Mouse (Mus musculus) testis, adult 2 months (tissue): ENCODE data around the gene Prex1. TPM values are rescaled to one million over a fixed set of nuclear protein-coding genes. Genes with fewer than 3 reads are reported as not detected.
"Not testable (repeated sequence)": the region's sequence is repeated elsewhere in the genome, so short reads cannot be mapped to it uniquely, and the experiment has no call there.

Source experiments
- H3K27ac ChIP-seq: fragments of 200-500 bp; 2 replicates; pipeline ENCODE4 v1.5.1; 2012; ENCODE audit warnings: low read depth, low read length; ENCODE audit not compliant: control insufficient read depth, insufficient read depth
- H3K27me3 ChIP-seq: fragments of 200-500 bp; 2 replicates; pipeline ENCODE4 v1.6.1; 2012; ENCODE audit warnings: mild to moderate bottlenecking, low read length, moderate library complexity; ENCODE audit not compliant: control insufficient read depth, insufficient read depth
- H3K36me3 ChIP-seq: fragments of 200-500 bp; 2 replicates; pipeline ENCODE4 v1.6.1; 2012; ENCODE audit warnings: mild to moderate bottlenecking, low read length; ENCODE audit not compliant: control insufficient read depth, insufficient read depth
- H3K4me1 ChIP-seq: fragments of 200-500 bp; 2 replicates; pipeline ENCODE4 v1.6.1; 2012; ENCODE audit warnings: low read length; ENCODE audit not compliant: control insufficient read depth, insufficient read depth
- H3K4me3 ChIP-seq: fragments of 200-500 bp; 2 replicates; pipeline ENCODE4 v1.5.1; 2012; ENCODE audit warnings: low read depth, mild to moderate bottlenecking, low read length, moderate library complexity, mixed read lengths; ENCODE audit not compliant: control insufficient read depth
- CTCF ChIP-seq: fragments of 200-500 bp; IDR thresholded peaks from 2 replicates; pipeline ENCODE4 v1.5.1; 2012; ENCODE audit warnings: low read depth, mild to moderate bottlenecking, inconsistent platforms, low read length, moderate library complexity; ENCODE audit not compliant: control insufficient read depth, insufficient read depth, insufficient replicate concordance
- POLR2A ChIP-seq: fragments of 200-500 bp; IDR thresholded peaks from 2 replicates; pipeline ENCODE4 v1.6.1; 2012; ENCODE audit warnings: low read depth, mild to moderate bottlenecking, inconsistent platforms, low read length, moderate library complexity; ENCODE audit not compliant: control insufficient read depth
- polyA plus RNA-seq: library from polyadenylated mRNA; depleted of rRNA; stranded (reverse); fragments of >200 nt; gene quantifications from 2 replicates; pipeline ENCODE4 v1.2.3, GENCODE M21; 2012; rRNA removed

Gene Prex1
- polyA plus RNA-seq, 1 experiment = 13.6 TPM

DNA sequence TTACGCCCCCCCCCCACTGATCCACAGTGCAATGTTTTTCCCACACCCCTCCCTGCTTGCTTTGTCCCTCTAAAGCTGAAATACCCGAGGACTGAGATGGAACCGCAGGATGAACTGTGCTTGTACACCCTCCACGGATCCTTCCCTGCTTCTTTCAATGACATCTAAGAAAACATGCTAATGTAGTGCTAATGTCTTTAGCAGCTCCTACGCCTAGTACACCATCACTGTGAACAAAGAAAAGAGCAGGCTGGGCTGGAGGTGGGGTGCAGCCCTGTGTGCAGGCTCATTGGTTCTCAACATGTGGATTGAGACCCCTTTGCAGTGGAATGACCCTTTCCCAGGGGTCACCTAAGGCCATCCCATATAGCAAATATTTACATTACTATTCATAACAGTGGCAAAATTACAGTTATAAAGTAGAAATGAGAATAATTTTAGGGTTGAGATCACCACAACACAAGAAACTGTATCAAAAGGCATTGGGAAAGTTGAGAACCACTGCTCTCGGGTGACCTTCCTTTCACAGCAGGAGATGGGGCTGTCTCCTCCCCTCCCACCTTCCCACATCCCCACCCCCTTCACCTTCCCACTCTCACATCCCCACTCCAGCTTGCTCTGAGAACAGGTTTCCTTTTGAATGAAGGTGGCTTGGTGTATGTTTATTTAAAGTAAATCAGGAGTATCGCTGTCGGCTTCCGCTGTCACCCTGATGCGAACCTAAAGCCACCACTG is 190.3 kb downstream of the Prex1 start:
- TF ChIP-seq CTCF (no peak), POLR2A (no peak)
- Histone ChIP-seq H3K36me3 (no peaks in the 10 kb centered on the region), H3K27ac (no peak overlapping the region), H3K4me1 (no peaks in the 10 kb centered on the region; the same call in 1 of the 2 replicates), H3K4me3 (no peak overlapping the region), H3K27me3 (no peaks in the 10 kb centered on the region)

GRCm38 (mm10) chr2:166522612-166523120 is 191.0 kb downstream of the Prex1 start:
- no peak overlapping the region for H3K27ac ChIP-seq
- H3K36me3 ChIP-seq = no peaks in the 10 kb centered on the region
- no peaks in the 10 kb centered on the region; the same call in 1 of the 2 replicates for H3K4me1 ChIP-seq
- no peak for TF ChIP-seq POLR2A
- H3K4me3 ChIP-seq = no peak overlapping the region
- H3K27me3 ChIP-seq = no peaks in the 10 kb centered on the region

DNA sequence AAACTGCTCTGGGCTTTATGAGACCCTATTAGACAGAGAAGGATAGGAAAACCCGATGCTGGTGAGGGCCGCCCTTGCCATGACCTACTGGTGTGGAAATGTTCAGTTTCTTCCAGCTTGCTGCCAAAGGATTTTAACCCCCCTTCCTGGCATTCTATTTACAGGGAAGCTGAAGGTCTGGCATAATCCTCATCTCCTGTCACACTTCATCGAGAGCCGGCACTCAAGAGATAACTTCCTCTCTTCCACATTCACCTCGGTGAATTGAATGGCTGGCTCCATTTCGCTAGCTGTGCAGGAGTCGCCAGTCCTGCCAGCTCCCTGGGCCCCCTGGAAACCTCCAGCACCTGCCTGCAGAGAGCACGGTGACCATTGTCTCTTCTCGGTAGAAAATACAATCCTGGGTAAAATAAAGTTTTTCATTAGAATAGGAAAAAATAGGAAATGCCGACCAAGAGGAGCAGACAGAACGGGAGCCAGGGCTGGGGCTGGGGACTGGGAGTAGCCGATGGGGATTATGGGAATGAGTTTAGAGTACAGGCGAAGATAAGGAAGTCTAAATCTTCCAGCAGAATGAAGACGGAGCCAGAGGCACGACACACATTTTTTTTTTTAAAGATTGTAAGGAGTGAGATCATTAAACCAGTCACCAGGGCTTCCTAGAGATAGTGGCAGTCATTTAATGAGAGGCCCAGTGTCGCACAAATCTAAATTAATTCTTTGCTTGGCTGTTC is 191.6 kb downstream of the Prex1 start:
- no peak for TF ChIP-seq POLR2A
- no peak for TF ChIP-seq CTCF
- H3K4me3 ChIP-seq = no peak overlapping the region
- H3K36me3 ChIP-seq = no peaks in the 10 kb centered on the region
- H3K4me1 ChIP-seq = no peaks in the 10 kb centered on the region; the same call in 1 of the 2 replicates
- H3K27ac ChIP-seq = no peak overlapping the region
- no peaks in the 10 kb centered on the region for H3K27me3 ChIP-seq

- no peaks in the 10 kb centered on the region; the same call in 1 of the 2 replicates for H3K4me1 ChIP-seq
- TF ChIP-seq POLR2A (no peak), CTCF (no peak)
- no peaks in the 10 kb centered on the region for H3K27me3 ChIP-seq
- no peak overlapping the region for H3K27ac ChIP-seq
- no peak overlapping the region for H3K4me3 ChIP-seq
- H3K36me3 ChIP-seq = no peaks in the 10 kb centered on the region
These were observed 192.2 kb downstream of the Prex1 start for GRCm38 (mm10) chr2:166521461-166521860.

GRCm38 (mm10) chr2:166520536-166520935 is 193.1 kb downstream of the Prex1 start:
- no peak overlapping the region for H3K4me3 ChIP-seq
- no peaks in the 10 kb centered on the region for H3K27me3 ChIP-seq
- H3K27ac ChIP-seq = no peak overlapping the region
- H3K36me3 ChIP-seq = no peaks in the 10 kb centered on the region
- H3K4me1 ChIP-seq = no peaks in the 10 kb centered on the region; the same call in 1 of the 2 replicates
- TF ChIP-seq CTCF = no peak
- TF ChIP-seq POLR2A = no peak

DNA sequence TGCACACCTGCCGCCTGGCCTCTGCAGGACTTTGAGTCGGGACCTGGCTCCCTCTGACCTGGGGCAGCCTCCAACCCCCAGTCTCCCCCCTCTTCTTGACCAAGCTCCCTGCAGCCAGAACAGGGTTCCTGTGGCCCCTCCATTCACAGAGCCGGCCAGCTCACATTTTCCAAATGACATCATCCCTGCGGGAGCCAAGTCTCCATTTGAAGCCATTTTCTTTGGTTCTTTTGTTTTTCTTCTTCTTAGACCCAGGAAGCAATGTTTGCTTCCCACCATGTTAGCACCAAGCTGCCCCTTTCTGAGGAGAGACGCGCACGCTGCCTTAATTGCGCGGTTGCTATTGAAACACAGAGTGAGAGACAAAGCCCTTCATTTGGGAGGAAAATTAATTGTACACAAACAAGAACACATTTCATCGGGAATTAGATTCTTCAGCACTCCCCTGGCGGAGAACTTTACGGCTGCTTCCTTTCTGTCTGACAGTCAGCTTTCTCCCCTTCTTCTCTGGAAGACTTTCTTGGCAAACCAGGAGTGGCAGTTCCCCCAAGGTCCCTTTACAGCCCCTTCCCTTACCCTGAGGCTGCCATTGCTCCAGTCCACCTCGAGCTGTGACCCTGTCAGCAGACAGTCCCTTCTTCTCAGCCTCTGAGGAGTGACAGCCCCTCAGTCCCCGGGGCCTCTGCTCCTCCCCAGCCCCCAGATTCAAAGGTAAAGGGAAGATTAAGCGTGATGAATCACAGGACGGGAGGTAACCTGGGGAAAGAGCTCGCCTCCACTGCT is 196.0 kb downstream of the Prex1 start:
- not testable (repeated sequence) for H3K4me3 ChIP-seq

DNA sequence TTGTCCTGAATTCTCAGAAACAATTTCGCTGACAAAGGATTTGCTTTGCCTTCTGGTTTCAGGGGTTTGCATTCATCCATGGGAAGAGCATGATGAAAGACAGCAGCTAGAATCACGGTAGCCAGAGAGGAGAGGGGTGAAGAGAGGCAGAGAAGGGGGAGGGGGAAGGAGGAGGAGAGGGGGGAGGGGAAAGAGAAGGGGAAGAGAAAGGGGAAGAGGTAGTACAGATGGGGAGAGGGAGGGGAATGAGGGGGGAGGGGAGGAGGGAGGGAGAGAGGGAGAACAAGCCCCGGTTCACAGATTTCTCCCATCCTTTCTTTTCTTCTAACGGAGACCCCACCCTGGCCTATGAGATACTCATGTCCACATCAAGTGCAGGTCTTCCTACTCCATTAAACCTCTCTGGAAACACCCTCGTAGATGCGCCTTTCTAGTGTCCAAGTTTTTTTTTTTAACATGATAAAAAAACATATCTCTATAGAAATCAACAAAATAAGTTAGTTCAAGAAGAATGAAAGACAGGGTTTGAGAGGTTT is 196.7 kb downstream of the Prex1 start:
- Histone ChIP-seq H3K27me3 (no peaks in the 10 kb centered on the region), H3K27ac (no peak overlapping the region), H3K4me3 (no peak overlapping the region), H3K36me3 (no peaks in the 10 kb centered on the region), H3K4me1 (peaks cover 8% of the 10 kb centered on the region)
- TF ChIP-seq POLR2A = no peak
- no peak for TF ChIP-seq CTCF

More for the DNA sequence above, 196.0 kb downstream of the Prex1 start:
- not testable (repeated sequence) for H3K27me3 ChIP-seq, H3K36me3 ChIP-seq, H3K27ac ChIP-seq, H3K4me1 ChIP-seq

Other genes starting within 250 kb of the Prex1 start
- 31.2 and 32.0 TPM in 2 replicates for gene Trp53rkb, start 78.7 kb upstream of the Prex1 start, polyA plus RNA-seq
- 19.1 TPM in 2 replicates for gene Arfgef2, start 91.8 kb upstream of the Prex1 start, polyA plus RNA-seq
- gene Cse1l, start 192.2 kb upstream of the Prex1 start, polyA plus RNA-seq = 21.9 and 27.6 TPM in 2 replicates